Mouse (Mus musculus) embryonic fibroblast, embryonic 13.5 days (primary cell): ENCODE data around the gene Gm20431. TPM values are rescaled to one million over a fixed set of nuclear protein-coding genes. Genes with fewer than 3 reads are reported as not detected.

Experiments
- H3K27ac ChIP-seq: 2 replicates; pipeline ENCODE4 v1.5.1; 2012; ENCODE audit warnings: low read length, control low read depth, inconsistent platforms; ENCODE audit not compliant: insufficient read depth
- H3K4me1 ChIP-seq: 2 replicates; pipeline ENCODE4 v1.6.1; 2011; ENCODE audit warnings: low read length; ENCODE audit not compliant: control insufficient read depth, insufficient read depth
- H3K4me3 ChIP-seq: 2 replicates; pipeline ENCODE4 v1.5.1; 2011; ENCODE audit warnings: mild to moderate bottlenecking, control low read depth, low read length; ENCODE audit not compliant: insufficient read depth
- CTCF ChIP-seq: IDR thresholded peaks from 2 replicates; pipeline ENCODE4 v1.5.1; 2011; ENCODE audit warnings: mild to moderate bottlenecking, control low read depth, low read length, moderate library complexity, borderline replicate concordance; ENCODE audit not compliant: insufficient read depth
- POLR2A ChIP-seq: IDR thresholded peaks from 2 replicates; pipeline ENCODE4 v1.6.1; 2011; ENCODE audit warnings: low read depth, mild to moderate bottlenecking, control low read depth, low read length, moderate library complexity
- polyA plus RNA-seq: library from polyadenylated mRNA; stranded (reverse); fragments of >200 nt; gene quantifications from 2 replicates; pipeline ENCODE4 v1.2.4, GENCODE M21; 2011; ENCODE audit warnings: low read depth; ENCODE audit not compliant: missing spikeins, insufficient read length

Gene Gm20431
- polyA plus RNA-seq, 1 experiment = 17.3 TPM

DNA sequence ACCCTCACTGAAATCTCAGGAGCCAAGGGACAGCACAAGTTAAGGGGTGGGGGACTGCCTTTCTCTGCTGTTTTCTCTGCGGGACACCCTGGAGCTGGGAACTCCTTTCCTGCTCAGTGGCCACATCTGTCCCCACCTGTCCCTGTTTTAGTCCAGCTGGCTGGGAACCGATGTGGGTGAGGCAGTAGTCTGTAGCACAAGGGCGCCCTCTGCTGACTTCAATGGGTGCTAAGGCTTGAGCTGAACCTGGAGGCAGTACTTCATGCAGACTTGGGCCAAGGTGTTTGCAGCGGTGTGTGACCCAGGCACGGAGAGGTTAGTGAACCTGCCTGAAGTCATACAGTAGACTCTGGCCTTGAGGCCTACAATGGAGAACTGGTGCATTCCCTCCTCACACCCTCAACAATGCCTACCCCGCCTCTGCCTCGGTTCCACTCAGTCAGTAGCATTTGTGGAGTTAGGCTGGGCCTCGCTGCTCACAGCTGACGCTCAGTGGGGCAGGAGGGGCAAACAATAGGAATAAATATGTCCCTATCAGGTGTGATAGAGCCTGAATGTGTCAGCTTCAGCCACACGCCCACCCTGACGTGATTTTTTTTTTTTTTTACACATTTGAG, 56.0 kb downstream of the Gm20431 start:
- peaks cover 5% of the 10 kb centered on the region; the same call in 1 of the 2 replicates for H3K4me1 ChIP-seq
- TF ChIP-seq CTCF (peak; percentile 95), POLR2A (no peak)
- H3K27ac ChIP-seq = no peak overlapping the region
- H3K4me3 ChIP-seq = no peak overlapping the region

DNA sequence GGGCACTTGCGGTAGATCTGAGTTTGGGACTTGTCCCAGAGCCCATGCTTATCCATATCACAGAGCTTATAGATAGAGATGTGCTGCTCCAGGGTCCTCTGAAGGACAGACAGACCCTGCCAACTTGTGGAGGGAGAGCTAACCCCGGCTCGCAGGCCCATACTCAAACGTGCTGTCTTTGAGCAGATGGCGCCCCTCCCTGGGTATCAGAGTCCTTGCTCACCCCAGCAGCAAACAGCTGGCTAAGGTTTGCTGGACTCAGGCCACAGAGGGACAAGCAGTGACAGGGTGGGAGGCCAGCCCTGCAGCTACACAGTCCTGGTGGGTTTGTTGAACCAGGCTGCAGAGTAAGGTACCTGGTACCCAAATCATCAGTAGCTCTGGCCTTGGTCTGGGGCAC, 58.3 kb downstream of the Gm20431 start:
- TF ChIP-seq CTCF = peak; percentile 69
- no peak for TF ChIP-seq POLR2A
- H3K27ac ChIP-seq = no peak overlapping the region
- peaks cover 5% of the 10 kb centered on the region; the same call in 1 of the 2 replicates for H3K4me1 ChIP-seq
- no peak overlapping the region for H3K4me3 ChIP-seq

DNA sequence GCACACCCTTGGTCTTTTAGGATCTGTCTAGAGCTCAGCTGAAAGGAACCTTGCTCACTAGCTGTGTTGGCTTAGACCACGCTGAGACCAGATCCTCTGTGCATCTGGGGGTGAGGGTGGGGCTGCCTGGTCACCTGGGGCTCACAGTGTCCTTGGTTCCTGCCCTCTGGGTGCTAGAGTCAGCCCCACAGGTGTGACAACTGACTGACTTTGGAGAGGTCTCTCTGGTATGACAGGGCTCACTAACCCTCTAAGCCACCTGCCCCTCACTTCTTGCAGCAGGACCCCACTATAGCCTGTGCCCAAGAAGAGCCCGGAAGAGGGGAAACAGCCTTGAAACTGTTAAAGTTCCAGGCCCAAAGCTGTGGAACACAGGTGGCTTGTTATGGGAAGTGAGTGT, 58.9 kb downstream of the Gm20431 start:
- Histone ChIP-seq H3K4me1 (peaks cover 4% of the 10 kb centered on the region; the same call in 1 of the 2 replicates), H3K27ac (no peak overlapping the region), H3K4me3 (no peak overlapping the region)
- TF ChIP-seq CTCF = no peak
- no peak for TF ChIP-seq POLR2A

DNA sequence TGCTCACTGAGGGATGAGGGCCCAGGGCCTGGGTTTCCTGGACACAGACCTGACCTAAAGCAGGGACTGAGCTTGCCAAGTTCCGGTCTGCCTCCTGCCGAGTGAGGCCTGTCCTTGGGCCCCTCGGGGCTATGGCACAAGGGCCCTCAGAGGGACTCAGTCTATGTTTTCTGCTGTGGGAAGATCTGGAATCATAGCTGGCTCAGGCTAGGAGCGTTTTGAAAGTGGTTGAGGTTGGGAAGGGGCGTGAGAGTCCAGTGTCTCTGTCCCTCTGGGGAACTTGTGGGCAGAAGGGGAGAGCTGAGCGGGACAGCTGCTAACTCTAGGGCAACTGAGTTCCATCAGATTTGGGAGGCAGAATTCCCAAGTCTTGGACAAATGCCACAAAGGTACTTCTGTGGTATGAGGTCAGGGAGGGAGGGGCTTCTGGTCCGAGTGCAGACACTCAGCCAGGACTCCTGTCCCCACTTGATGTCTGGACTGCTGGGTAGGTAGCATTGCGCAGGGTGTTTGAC, 60.8 kb downstream of the Gm20431 start:
- Histone ChIP-seq H3K27ac (no peak overlapping the region), H3K4me1 (peaks cover 11% of the 10 kb centered on the region)

DNA sequence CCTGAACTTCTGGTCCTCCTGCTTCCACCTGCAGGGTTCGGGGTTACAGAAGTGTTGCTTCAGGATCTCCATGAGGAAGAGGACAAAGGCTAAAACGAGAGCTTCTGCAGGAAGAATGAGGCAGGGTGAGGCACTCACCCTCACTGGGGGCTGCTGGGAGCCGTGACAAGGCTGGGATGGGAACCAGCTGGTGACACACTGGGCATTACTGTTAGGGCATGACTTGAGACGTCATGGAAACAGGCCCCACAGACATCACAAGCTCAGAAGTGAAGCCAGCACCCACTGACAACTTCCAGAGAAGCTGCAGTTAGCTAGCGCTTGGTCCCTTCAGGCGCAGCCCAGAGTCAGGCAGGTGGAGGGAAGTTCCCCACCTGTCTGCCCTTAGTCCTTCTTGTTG, 61.4 kb downstream of the Gm20431 start:
- H3K4me3 ChIP-seq = no peak overlapping the region
- no peak overlapping the region for H3K27ac ChIP-seq
- peaks cover 14% of the 10 kb centered on the region for H3K4me1 ChIP-seq
- TF ChIP-seq POLR2A (no peak), CTCF (no peak)

More for the DNA sequence above, 60.8 kb downstream of the Gm20431 start:
- H3K4me3 ChIP-seq = no peak overlapping the region
- TF ChIP-seq CTCF = no peak

DNA sequence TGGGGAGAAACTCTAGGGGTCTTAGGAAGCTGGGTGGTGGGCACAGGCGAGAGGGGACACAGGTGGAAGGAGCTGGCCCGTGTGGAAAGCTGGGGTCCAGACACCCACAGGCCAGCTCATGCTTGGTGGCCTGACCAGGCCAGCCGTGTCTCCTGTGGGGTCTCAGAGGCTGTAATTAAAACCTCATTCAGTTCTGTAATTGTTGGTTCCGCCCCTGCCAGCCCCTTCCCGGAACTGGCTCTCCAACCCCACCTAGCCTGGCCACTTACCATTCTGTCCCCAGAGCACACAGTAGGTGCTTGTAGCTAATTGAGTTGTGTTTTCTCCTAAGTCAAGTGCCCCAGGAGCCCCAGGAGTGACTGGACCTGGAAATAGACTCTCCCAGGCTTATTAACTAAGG, 62.1 kb downstream of the Gm20431 start:
- H3K27ac ChIP-seq = no peak overlapping the region

DNA sequence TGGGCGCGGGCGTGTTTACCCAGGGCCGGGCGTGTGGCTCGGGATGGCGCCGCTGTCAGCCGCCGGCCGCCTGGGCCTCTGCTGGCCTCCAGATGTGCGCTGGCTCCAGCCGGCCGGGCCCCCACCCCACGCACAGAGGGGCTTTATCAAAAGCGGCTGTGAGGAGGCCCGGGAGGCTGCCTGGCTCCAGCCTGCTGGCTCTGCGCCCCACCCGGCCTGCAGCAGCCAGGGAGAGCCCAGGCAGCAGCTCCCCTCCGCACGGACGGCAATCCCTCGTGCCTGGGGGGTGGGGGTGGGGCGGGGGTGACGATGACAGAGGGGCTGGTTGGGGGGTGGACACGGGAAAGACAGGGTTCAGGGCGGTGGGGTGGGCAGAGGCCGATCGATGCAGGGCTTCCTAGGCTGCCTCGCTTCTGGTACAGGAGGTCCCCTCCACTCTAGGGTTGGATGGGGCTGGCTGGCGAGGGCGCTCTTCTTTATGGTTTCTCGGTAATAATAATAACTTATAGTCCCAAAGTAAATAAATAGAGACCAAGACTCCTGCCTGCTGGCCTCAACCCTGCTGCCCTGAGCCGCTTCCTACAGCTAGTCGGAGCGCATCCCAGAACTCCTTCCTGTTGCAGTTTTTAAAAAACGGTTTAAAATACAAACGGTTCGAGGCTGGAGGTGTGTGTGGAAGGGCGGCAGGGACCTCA, 63.7 kb downstream of the Gm20431 start:
- Histone ChIP-seq H3K4me3 (no peak overlapping the region), H3K4me1 (peaks cover 19% of the 10 kb centered on the region), H3K27ac (peak overlapping the region; percentile 70)
- TF ChIP-seq CTCF = no peak
- no peak for TF ChIP-seq POLR2A

More for the DNA sequence above, 62.1 kb downstream of the Gm20431 start:
- peaks cover 15% of the 10 kb centered on the region for H3K4me1 ChIP-seq
- H3K4me3 ChIP-seq = no peak overlapping the region
- no peak for TF ChIP-seq POLR2A
- no peak for TF ChIP-seq CTCF

DNA sequence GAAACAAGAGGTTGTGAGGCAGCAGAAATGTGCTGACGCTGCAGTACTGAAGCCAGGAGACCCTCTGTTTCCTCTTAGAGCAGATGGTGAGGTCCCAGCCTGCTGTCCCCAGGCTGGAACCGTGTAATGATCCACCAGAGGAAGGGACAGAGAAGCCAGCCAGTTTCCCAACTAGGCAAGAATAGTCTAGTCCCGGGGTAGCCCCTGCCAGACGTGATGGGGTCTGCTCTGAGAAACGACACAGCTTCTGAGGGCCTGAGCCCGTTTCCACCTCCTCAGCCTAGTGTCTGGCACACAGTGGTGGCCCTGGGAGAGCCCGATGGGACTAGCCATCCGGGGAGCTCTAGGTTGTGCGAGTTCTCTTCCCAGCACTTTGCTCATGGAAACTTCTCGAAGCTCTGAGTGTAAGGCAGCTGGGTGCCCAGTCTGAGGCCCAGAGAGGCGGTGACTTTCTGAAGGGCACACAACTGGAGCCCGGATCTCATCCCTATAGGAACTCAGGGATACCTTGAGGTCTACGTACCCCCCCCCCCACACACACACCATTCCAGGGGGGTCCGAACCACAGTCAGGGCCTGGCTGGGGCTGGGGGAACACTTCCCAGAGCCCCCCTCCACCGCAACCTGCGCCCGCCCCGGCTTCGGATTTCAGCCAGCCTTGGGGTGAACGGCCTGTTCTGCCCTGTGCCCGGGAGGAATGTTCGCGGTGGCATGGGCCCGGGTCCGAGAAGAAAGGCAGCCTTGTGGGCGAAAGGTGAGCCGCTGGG, 64.4 kb downstream of the Gm20431 start:
- Histone ChIP-seq H3K4me1 (peaks cover 19% of the 10 kb centered on the region), H3K4me3 (no peak overlapping the region), H3K27ac (peak overlapping the region; percentile 70)
- no peak for TF ChIP-seq CTCF
- TF ChIP-seq POLR2A = no peak

DNA sequence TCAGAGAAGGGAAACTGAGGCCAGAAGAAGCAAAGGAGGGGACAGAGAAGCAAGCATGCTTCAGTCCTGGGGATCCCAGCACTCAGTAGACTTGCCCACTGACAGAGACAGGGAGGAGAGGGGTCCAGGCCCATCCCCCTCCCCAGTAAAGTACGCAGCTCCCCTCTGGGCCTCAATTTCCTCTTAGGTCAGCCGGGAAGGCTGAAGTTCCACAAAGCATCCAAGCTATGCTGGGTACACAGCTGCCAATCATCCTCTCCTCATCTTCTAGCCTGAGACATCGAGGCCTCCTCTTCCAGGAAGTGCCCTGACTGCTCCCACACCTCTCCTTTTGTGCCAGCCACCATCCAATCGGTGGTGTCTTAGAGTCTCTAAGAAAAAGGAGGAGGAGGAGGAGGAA, 65.0 kb downstream of the Gm20431 start:
- H3K27ac ChIP-seq = peak overlapping the region; percentile 95
- no peak for TF ChIP-seq CTCF
- TF ChIP-seq POLR2A = no peak
- H3K4me3 ChIP-seq = no peak overlapping the region
- peaks cover 19% of the 10 kb centered on the region for H3K4me1 ChIP-seq
